Mouse (Mus musculus) bone marrow, adult 2 months (tissue): ENCODE measurements around the gene Mgat2.
"Not testable (repeated sequence)": the region's sequence is repeated elsewhere in the genome, so short reads cannot be mapped to it uniquely, and the experiment has no call there.

Source experiments
- CTCF ChIP-seq: fragments of 200-500 bp; IDR thresholded peaks from 2 replicates; pipeline ENCODE4 v1.5.1; 2011; ENCODE audit warnings: low read length, control low read depth; ENCODE audit not compliant: control insufficient read depth, insufficient read depth
- POLR2A ChIP-seq: fragments of 200-500 bp; IDR thresholded peaks from 2 replicates; pipeline ENCODE4 v1.6.1; 2011; ENCODE audit warnings: low read depth, mild to moderate bottlenecking, control low read depth, low read length, borderline replicate concordance; ENCODE audit not compliant: control insufficient read depth

GRCm38 (mm10) chr12:69166861-69167581, 16.9 kb upstream of the Mgat2 start:
- TF ChIP-seq CTCF, POLR2A: not testable (repeated sequence)
